Mouse (Mus musculus) frontal cortex, postnatal 10 days (tissue): Measurements from ENCODE around the gene Gm17387.

Experiments used
- DNase-seq, 2 experiments: peaks; one replicate each; pipeline ENCODE4 v3.0.0; 2022; ENCODE audit warnings: low spot score in 2 of 2, mixed read lengths in 1 of 2

Gm17387 gene

GRCm38 (mm10) chr7:141028831-141029230 lies at the start of gene Gm17387:
Gm17387 (plus strand) TSS chr7:141029131.
- no peak for DNase-seq

DNA sequence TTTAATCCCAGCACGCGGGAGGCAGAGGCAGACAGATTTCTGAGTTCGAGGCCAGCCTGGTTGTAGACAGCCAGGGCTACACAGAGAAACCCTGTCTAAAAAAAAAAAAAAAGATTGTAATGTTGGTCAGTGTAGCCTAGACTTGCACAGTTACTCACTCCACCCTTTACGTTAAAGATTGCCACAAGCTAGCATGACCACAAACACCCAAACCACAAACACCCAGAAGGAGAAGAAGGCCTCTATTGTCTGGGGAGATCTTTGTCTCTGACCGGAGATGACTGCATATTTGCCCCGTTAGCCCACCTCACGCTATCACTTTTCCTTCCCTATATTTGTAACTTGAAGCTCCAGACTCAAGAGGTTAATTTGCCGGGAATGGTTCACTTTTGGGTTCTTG lies 47.2 kb upstream of the Gm17387 start:
- DNase-seq = no peak

GRCm38 (mm10) chr7:140982971-140983370 lies 46.0 kb upstream of the Gm17387 start:
- no peak for DNase-seq

DNA sequence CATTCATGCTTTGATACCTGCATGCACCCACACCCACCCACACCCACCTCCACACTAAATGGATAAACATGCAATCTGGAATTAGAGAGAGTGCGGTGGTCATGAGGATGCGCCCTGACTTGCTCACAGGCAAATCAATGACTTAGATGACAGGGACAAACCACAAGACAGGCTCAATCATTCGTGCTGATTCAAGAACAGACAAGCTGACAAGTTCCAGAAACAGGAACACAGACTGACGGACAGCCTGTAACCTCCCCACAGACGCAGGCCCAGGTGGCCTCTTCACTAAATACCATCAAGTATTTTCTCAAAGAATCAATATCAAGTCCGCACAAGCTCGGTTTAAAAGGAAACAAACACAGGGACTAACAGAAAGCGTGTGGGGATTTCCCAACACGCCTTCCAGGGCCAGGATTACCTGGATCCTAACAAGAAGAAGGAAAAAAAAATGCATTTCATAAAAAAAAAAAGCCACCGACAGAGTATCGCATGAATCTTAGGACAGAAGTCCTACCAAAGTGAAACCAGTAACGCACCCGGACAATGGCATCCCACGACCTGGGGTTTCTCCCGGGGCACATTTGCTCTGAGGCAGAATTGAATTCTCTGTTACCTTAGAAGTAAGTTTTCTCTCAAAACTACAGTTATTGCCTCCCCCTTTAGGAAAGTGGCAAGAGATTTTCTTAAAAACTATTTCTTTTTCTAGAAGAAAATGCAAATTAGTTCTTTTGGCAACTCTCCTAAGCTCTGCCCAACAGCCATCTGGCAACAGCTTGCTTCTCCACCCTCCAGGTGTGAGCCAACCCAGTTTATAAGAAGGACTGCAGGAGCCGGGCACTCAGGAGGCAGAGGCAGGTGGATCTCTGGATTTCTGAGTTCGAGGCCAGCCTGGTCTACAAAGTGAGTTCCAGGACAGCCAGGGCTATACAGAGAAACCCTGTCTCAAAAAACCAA lies 41.5 kb upstream of the Gm17387 start:
- no peak for DNase-seq

DNA sequence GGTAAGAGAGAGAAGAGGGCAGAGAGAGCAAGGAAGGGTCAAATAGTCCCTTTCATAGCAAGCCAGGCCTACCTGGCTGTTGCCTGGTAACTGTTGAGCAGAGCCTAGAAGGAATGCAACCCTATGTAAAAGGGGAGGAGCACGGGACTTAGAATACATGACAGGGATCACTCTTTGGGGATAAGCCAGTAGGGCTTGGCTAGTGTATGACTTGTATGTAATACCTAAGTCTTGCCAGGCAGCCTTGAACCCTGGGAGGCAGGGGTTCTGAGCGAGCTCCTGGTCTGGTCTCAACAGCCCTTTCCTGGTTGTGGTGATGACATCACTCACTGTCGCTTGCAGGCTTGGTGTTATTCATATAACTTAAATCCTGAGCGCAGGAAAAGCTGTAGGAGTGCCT lies 39.9 kb upstream of the Gm17387 start:
- no peak for DNase-seq

GRCm38 (mm10) chr7:140990185-140990584 lies 38.7 kb upstream of the Gm17387 start:
- no peak for DNase-seq

- DNase-seq = no peak
Measured at GRCm38 (mm10) chr7:140990622-140991021, 38.3 kb upstream of the Gm17387 start.

- no peak for DNase-seq
Measured at GRCm38 (mm10) chr7:140991117-140991689, 37.7 kb upstream of the Gm17387 start.

GRCm38 (mm10) chr7:140997817-140998216 lies 31.1 kb upstream of the Gm17387 start:
- DNase-seq = no peak

DNA sequence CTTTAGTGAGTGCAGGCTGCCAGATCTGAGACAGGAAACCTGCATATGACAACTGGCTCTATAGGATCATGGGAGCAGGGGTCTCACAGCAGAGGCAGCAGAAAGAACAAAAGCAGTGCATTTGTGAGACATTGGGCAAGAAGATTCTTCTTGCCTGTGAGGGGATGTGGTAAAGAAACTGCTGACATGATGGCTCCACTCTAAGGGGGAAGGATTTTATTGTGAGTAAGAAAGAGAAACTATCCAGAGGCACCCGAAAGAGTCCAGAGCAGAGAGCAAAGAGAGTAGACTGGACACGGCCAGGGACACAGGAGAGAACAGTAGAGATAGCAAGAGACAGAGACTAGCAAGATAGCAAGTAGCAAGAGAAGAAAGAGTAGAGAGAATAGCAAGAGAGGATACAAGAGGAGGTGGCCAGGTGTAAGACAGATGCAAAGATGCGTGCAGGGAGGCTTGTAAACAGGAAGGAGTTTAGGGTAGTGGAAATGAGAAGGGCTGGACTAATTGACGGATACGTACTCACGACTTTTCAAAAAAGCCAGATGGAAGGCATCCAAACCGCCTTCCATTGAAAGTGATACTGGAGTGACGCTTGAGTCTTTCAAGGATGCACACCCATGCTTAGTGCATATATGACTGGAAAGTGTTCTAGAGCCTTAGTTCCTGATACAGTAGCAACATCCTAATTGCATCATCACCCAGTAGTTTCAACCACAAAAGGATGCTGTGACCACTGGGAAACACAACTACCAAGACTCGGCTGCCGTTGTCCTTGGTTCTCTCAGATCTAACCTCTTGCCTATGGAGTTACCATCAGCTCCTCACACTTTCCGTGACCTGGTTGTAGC lies 29.9 kb upstream of the Gm17387 start:
- DNase-seq = no peak

GRCm38 (mm10) chr7:141000881-141001708 lies 27.8 kb upstream of the Gm17387 start:
- no peak for DNase-seq

GRCm38 (mm10) chr7:141003248-141004010 lies 25.5 kb upstream of the Gm17387 start:
- DNase-seq = no peak

- DNase-seq = no peak
Measured at GRCm38 (mm10) chr7:141006446-141006845, 22.5 kb upstream of the Gm17387 start.

- DNase-seq = no peak
Measured at GRCm38 (mm10) chr7:141006914-141007313, 22.0 kb upstream of the Gm17387 start.

GRCm38 (mm10) chr7:141008312-141008761 lies 20.6 kb upstream of the Gm17387 start:
- no peak for DNase-seq

DNA sequence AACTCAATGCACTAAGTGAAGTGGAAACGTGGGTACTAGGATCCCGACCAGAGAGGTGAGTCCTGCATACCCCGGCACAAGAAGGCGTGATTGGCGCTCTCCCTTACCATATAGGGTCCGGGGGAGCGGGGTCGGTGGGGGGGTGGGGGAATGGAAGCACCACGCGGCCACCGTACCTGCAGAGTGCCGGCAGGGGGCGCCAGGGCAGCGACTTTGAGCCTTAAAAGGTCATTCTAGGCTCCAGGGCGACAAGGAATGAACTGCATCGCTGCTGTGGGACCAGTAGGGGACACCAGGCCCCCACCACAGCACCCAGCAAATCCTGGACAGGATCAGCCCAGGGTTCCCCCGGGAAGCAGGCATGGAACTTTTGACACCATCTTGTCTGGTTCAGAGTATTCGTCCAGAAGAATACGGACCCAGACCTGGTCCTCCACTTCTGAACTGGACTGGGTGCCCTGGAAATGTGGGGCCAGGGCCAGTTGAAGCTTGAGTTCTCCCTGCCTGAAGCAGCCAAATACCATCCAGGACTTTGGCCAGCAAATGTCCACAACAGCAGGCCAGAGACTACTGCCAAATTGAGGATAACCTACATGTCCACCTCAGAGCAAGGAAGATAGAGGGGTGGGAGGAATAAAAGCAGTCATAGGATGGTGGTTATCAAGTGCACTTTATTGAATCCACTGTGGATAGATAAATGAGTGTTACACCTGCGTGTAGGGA lies 19.8 kb upstream of the Gm17387 start:
- DNase-seq = peak; percentile 38 to 45

DNA sequence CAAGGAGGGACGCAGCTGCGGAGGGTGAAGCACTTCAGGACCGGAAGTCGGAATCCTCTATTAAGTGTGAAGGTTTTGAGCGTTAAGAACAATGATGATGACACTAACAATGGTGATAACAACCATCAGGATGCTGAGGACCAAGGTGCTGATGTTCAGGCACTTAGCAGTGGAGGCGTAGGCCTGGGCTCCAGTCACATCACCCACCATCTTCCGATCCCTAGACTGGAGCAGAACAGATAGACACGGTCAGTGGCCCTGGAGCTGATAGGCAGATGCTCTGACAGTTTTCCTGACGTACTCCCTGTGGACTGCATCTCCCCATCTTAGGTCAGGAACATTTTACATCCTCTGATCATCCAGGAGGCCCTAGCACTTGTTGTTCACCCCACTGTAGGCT lies 19.3 kb upstream of the Gm17387 start:
- DNase-seq = no peak

- DNase-seq = no peak
Measured at GRCm38 (mm10) chr7:141010593-141010992, 18.3 kb upstream of the Gm17387 start, which contains the start of gene Ifitm3. Ifitm3 (minus strand) TSS chr7:141010770.

- no peak for DNase-seq
Measured at GRCm38 (mm10) chr7:141011238-141011770, 17.6 kb upstream of the Gm17387 start.
